Mouse (Mus musculus): ENCODE results near the gene 7530416G11Rik.

- no peak for TF ChIP-seq CTCF (IDR thresholded peaks at IDR 0.05)
- no peak for TF ChIP-seq EP300 (IDR thresholded peaks at IDR 0.05)
Observed at GRCm38 (mm10) chr15:85524404-85524950, 21.4 kb upstream of the 7530416G11Rik start.

Measured in lung, postnatal 0 days (tissue).